Mouse (Mus musculus) embryonic facial prominence, embryonic 11.5 days (tissue): ENCODE data around the gene Eif4a2. TPM values are rescaled to one million over a fixed set of nuclear protein-coding genes. Genes with fewer than 3 reads are reported as not detected.

Source experiments
- ATAC-seq: fragments of 200-750 bp; cut with Nextera tagmentation; replicated peaks from 2 replicates; pipeline ENCODE4 v1.8.0; 2017; ENCODE audit warnings: low read depth; ENCODE audit not compliant: insufficient number of reproducible peaks, low FRiP score, low TSS enrichment
- DNase-seq: peaks from one replicate; pipeline ENCODE4 v3.0.0-alpha.2; 2015; ENCODE audit warnings: low spot score
- H3K27ac ChIP-seq: fragments of 300-500 bp; sonication (generic); replicated peaks from 2 replicates; pipeline ENCODE4 v1.5.1; 2014; ENCODE audit warnings: mild to moderate bottlenecking, low read depth, low read length, control low read depth
- H3K27me3 ChIP-seq: fragments of 300-500 bp; sonication (generic); 2 replicates; pipeline ENCODE4 v1.6.1; 2014; ENCODE audit warnings: mild to moderate bottlenecking, low read length, moderate library complexity, mixed read lengths; ENCODE audit not compliant: control insufficient read depth, insufficient read depth
- H3K36me3 ChIP-seq: fragments of 300-500 bp; sonication (generic); replicated peaks from 2 replicates; pipeline ENCODE4 v1.6.1; 2014; ENCODE audit warnings: low read depth, mild to moderate bottlenecking, low read length, moderate library complexity, mixed read lengths; ENCODE audit not compliant: control insufficient read depth, insufficient read depth
- H3K4me1 ChIP-seq: fragments of 300-500 bp; sonication (generic); 2 replicates; pipeline ENCODE4 v1.6.1; 2014; ENCODE audit warnings: low read length, mixed read lengths; ENCODE audit not compliant: control insufficient read depth, insufficient read depth
- H3K4me2 ChIP-seq: fragments of 300-500 bp; sonication (generic); 2 replicates; pipeline ENCODE4 v1.6.1; 2014; ENCODE audit warnings: low read depth, mild to moderate bottlenecking, control low read depth, low read length, moderate library complexity
- H3K4me3 ChIP-seq: fragments of 300-500 bp; sonication (generic); 2 replicates; pipeline ENCODE4 v1.5.1; 2014; ENCODE audit warnings: low read depth, low read length, control low read depth
- H3K9ac ChIP-seq: fragments of 300-500 bp; sonication (generic); replicated peaks from 2 replicates; pipeline ENCODE4 v1.6.1; 2014; ENCODE audit warnings: mild to moderate bottlenecking, control low read depth, low read length
- H3K9me3 ChIP-seq: fragments of 300-500 bp; sonication (generic); replicated peaks from 2 replicates; pipeline ENCODE4 v1.6.1; 2016; ENCODE audit warnings: mild to moderate bottlenecking, low read length, inconsistent platforms, mixed read lengths; ENCODE audit not compliant: control insufficient read depth
- WGBS: fragments of 180-500 bp; shearing (Covaris S2); extraction: QIAGEN DNeasy Blood & Tissue Kit; methylation state at CpG from one replicate; pipeline ENCODE4 v1.1.7; 2014; 5-methylcytosine and 5-hydroxymethylcytosine counted together
- polyA plus RNA-seq: library from polyadenylated mRNA; unstranded; fragments of >200 nt; fragmentation: Nextera tagmentation; extraction: Ambion mirVana; gene quantifications from 2 replicates; pipeline ENCODE4 v1.2.1, GENCODE M21; 2014

Eif4a2 gene
- polyA plus RNA-seq, 1 experiment from 2014 or later, result 280 TPM

DNA sequence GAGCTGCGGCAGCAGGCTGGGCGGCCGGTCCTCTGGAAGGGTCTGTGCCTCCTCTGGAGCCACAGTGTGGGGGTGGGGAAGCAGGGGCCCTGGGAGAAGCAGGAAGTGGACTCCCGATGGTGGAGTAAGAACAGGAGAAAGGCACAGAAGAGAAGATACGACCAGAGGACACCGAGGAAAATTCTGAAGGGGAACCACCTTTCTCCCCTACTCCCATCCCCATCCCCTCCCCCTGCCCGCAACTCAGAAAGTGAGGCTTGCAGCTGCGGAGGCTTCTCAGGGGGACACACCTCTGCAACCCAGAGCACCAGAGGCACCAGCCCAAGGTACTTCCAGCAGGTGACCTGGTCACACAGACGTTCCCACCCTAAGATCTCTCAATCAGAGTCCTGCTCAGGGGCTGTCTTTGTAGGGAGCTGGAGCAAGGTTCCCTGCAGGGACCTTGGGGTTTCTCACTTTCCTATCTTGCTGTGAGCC lies 7.1 kb upstream of the Eif4a2 start:
- under 1% methylated on average over 9 of the region's 9 CpGs for WGBS
- DNase-seq, result peak; percentile 72
- Histone ChIP-seq H3K4me1 (peaks cover 3% of the 10 kb centered on the region), H3K27ac (no peak overlapping the region), H3K27me3 (no peaks in the 10 kb centered on the region), H3K4me3 (peak overlapping the region; percentile 16), H3K9ac (peak overlapping the region; percentile 23), H3K4me2 (peak overlapping the region; percentile 26), H3K9me3 (no peaks in the 10 kb centered on the region), H3K36me3 (no peaks in the 10 kb centered on the region)
- ATAC-seq, result 0 out of 2 replicates have a peak, but pooled peaks have one; percentile 46

DNA sequence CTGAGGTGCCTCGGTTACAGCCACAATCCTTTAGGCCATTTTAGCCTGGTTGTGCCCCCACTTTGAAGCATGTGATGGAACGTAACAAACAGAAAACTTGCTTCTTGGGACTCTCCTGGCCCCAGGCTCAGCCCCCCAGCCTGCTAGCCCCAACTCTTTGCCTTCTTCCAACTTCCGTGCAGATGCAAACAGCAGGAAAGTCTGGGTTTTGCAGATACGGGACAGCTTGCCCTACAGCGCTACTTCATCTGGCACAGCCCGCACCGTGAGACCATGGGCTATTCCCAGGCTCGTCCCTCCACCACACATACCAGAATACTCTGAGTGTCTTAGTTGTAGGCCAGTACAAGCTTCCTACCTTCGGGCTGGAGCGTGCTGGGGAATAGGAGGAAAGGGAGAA lies 6.6 kb upstream of the Eif4a2 start:
- peak overlapping the region; percentile 16 for H3K4me3 ChIP-seq
- DNase-seq, result no peak
- no peaks in the 10 kb centered on the region for H3K27me3 ChIP-seq
- peaks cover 3% of the 10 kb centered on the region for H3K4me1 ChIP-seq
- H3K27ac ChIP-seq, result no peak overlapping the region
- 8% methylated on average over 10 of the region's 10 CpGs for WGBS
- ATAC-seq, result no peak
- peak overlapping the region; percentile 26 for H3K4me2 ChIP-seq
- no peaks in the 10 kb centered on the region for H3K9me3 ChIP-seq
- no peaks in the 10 kb centered on the region for H3K36me3 ChIP-seq
- peak overlapping the region; percentile 23 for H3K9ac ChIP-seq

DNA sequence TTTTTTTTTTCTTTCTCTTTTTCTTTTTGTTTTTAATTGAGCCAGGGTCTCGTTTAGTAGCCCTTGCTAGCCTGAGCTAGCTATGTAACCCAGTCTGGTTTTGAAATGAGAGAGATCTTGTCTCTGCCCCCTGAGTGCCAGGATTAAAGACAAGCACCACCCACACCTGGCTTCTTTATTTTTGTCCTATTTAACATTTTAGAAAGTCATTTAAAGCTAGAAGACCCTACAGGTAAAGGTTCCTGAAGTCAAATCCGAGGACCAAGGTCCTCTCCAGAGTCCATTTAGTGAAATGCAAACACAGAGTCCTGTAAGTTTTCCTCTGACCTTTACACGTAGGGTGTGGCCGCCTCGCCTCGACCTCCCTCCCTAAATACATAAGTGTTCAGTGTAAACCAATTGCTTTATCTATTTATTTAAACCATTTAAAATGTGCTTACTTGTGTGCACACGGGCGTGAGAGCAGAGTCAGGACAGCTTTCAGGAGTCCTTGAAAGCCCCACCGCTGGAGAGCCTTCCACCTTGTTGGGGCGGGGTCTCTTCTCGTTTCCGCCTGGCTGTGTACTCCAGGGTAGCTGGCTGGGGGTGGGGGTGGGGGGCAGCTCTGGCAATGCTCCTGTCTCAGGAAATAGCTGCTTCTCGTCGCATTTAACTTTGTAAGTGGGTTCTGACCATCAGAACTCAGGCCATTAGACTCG lies 4.8 kb upstream of the Eif4a2 start:
- Histone ChIP-seq H3K9ac (peak overlapping the region; percentile 29; the same call in 1 of the 2 replicates), H3K27me3 (no peaks in the 10 kb centered on the region), H3K4me3 (peak overlapping the region; percentile 13; the same call in 1 of the 2 replicates), H3K9me3 (no peaks in the 10 kb centered on the region), H3K4me1 (peaks cover 3% of the 10 kb centered on the region), H3K27ac (no peak overlapping the region), H3K4me2 (peak overlapping the region; percentile 37), H3K36me3 (no peaks in the 10 kb centered on the region)
- WGBS, result 8% methylated on average over 15 of the region's 15 CpGs
- DNase-seq, result no peak
- no peak for ATAC-seq

DNA sequence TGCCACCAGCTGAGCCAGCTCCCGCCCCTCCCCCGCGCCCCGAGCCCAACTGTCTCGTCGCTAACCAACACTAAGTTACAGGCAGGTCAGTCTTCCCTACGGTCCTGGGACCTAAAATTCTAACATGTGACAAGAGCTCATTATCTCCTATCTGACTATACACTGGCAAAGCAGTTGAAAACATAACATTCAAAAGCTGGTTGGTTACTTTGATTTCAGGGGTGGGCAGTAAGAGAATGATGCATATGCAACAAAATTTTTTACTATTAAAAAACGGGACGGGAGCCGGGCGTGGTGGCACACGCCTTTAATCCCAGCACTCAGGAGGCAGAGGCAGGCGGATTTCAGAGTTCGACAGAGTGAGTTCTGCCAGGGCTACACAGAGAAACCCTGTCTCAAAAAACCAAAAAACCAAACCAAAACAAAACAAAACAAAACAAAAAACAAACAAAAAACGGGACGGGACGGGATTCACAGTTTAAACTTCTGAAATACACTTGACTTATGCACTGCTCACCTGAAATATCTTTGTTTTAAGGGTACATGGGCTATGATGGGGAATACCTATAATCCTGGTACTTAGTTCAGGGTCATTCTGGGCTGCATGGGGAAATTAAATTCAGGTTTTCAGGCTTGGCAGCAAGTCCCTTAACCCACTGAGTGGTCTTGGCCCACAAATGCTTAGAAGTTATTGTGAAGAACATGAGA lies 4.1 kb upstream of the Eif4a2 start:
- no peaks in the 10 kb centered on the region for H3K27me3 ChIP-seq
- peak overlapping the region; percentile 37 for H3K4me2 ChIP-seq
- DNase-seq (no peak), ATAC-seq (no peak)
- no peaks in the 10 kb centered on the region for H3K9me3 ChIP-seq
- H3K27ac ChIP-seq, result no peak overlapping the region
- peaks cover 3% of the 10 kb centered on the region for H3K4me1 ChIP-seq
- H3K4me3 ChIP-seq, result peak overlapping the region; percentile 13; the same call in 1 of the 2 replicates
- H3K36me3 ChIP-seq, result no peaks in the 10 kb centered on the region
- peak overlapping the region; percentile 29; the same call in 1 of the 2 replicates for H3K9ac ChIP-seq
- 46% methylated on average over 17 of the region's 17 CpGs for WGBS

DNA sequence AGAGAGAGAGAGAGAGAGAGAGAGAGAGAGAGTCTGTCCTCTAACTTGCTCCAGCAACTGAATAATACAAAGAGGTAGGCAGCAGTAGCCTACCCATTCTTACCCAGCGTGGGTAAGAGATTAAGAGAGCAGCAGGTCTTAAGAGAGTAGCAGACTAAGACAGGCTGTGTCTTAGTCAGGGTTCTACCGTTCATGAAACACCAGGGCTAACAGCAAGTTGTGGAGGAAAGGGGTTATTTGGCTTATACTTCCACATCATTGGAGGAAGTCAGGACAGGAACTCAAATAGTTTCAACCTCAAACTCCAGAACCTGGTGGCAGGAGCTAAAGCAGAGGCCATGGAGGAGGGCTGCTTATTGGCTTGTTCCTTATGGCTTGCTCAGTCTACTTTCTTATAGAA lies 3.4 kb upstream of the Eif4a2 start:
- ATAC-seq (no peak), DNase-seq (no peak)
- Histone ChIP-seq H3K27ac (no peak overlapping the region), H3K36me3 (no peaks in the 10 kb centered on the region), H3K4me2 (no peak overlapping the region), H3K9ac (no peak overlapping the region), H3K9me3 (no peaks in the 10 kb centered on the region), H3K4me1 (peaks cover 3% of the 10 kb centered on the region), H3K27me3 (no peaks in the 10 kb centered on the region), H3K4me3 (no peak overlapping the region)
- WGBS, result 63% methylated on average over 2 of the region's 2 CpGs

DNA sequence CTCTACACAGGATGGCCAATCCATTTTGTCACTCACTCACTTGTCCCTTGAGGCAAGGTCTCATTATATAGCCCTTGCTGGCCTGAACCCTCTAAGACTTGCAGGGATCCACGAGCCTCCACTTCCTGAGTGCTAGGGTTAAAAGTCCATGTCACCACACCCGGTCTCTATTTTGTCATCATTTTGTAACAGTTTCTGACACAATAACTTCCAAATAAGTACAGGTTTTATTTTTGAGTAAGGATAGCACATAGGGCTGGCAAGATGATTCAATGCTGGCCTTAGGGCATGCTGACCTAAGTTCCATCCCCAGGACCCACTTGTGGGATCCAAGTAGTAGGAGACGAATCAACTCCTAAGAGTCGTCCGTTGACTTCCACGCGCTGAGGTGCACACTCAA lies 1.1 kb upstream of the Eif4a2 start:
- H3K4me2 ChIP-seq, result no peak overlapping the region
- ATAC-seq, result no peak
- no peak overlapping the region for H3K4me3 ChIP-seq
- no peaks in the 10 kb centered on the region for H3K27me3 ChIP-seq
- no peaks in the 10 kb centered on the region; the same call in 1 of the 2 replicates for H3K36me3 ChIP-seq
- no peaks in the 10 kb centered on the region for H3K9me3 ChIP-seq
- no peak for DNase-seq
- WGBS, result 56% methylated on average over 7 of the region's 7 CpGs
- no peaks in the 10 kb centered on the region; the same call in 1 of the 2 replicates for H3K4me1 ChIP-seq
- H3K27ac ChIP-seq, result no peak overlapping the region
- no peak overlapping the region for H3K9ac ChIP-seq

DNA sequence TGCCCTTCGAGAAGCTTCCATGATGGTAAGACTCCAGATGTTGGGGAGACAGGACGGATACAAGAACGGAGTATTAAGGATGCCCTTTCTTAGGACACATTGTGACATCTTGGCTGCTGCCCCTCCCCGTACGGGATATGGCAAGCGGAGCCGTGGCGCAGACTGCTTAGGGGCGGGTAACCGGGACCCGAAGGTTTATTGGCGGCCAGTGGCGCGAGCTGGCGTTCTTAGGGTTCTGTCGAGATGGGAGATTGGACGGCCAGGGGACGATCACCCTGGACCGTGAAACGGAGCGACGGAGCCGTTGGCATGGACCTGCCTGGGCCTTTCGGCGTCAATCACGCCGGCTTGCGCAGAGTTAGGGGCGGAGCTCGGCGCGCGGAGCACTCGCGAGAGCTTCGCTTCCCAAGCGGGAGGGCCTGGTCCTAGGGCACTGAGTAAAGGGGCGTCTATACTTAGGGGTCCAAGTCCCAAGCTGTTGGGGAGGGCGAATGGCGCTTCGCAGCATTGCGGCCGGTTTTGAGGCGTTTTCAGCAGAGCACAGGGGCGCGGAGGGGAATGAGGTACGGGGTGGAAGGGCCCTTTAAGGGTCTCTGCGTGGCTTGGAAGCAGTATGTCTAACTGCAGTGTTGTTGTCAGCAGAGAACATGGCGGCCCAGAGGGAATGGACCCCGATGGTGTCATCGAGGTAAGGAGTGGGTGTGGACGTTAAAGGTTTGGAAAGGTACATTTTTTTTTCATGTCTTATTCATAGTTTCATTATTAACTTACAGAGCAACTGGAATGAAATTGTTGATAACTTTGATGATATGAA lies 909 bp downstream of the Eif4a2 start:
- Histone ChIP-seq H3K9me3 (no peaks in the 10 kb centered on the region), H3K27ac (peak overlapping the region; percentile 94), H3K9ac (peak overlapping the region; percentile 99), H3K36me3 (peaks cover 3% of the 10 kb centered on the region), H3K4me2 (peak overlapping the region; percentile 55), H3K27me3 (no peaks in the 10 kb centered on the region), H3K4me1 (no peaks in the 10 kb centered on the region), H3K4me3 (peak overlapping the region; percentile 99)
- under 1% methylated on average over 52 of the region's 52 CpGs for WGBS
- peak; percentile 87 for ATAC-seq
- peak; percentile 83 for DNase-seq
